Mouse (Mus musculus): ENCODE data around the gene Blmh.

GRCm38 (mm10) chr11:76984173-76984572 lies 59.6 kb downstream of the Blmh start:
- no peak for TF ChIP-seq EP300 (optimal IDR thresholded peaks at IDR 0.05)
- TF ChIP-seq CTCF (IDR thresholded peaks at IDR 0.05; ENCODE audit: low read depth): no peak
